Comparison of ENCODE assay signal across 23 mouse cellular contexts in genomic region chr5:121041791-121042190, GRCm38 (mm10). TPM values are rescaled to one million over a fixed set of nuclear protein-coding genes. Genes with fewer than 3 reads are reported as not detected.
"Had no signal": no experiment of that assay in that cellular context is flagged by ENCODE, and none has a peak within 500 bp of the region (broad histone marks: within the 10 kb centered on the region; RNA-seq: fewer than 3 reads in every experiment).

No protein-coding gene starts in this region.

- H3K4me2 ChIP-seq: kidney, embryonic 15.5 days; liver, embryonic 13.5 days; midbrain, embryonic 11.5 days; midbrain, embryonic 15.5 days; neural tube, embryonic 12.5 days; stomach, embryonic 15.5 days had no signal

- H3K27me3 ChIP-seq: liver, embryonic 13.5 days; midbrain, embryonic 15.5 days; neural tube, embryonic 12.5 days; stomach, embryonic 15.5 days had no signal

- H3K9ac ChIP-seq: kidney, embryonic 15.5 days; liver, embryonic 13.5 days; midbrain, embryonic 15.5 days; neural tube, embryonic 12.5 days; stomach, embryonic 15.5 days had no signal

- ATAC-seq: midbrain, embryonic 15.5 days had no signal

- H3K9me3 ChIP-seq: kidney, embryonic 15.5 days; liver, embryonic 13.5 days; midbrain, embryonic 15.5 days; neural tube, embryonic 12.5 days; stomach, embryonic 15.5 days had no signal

- H3K36me3 ChIP-seq: kidney, embryonic 15.5 days; liver, embryonic 13.5 days; midbrain, embryonic 15.5 days; neural tube, embryonic 12.5 days; stomach, embryonic 15.5 days had no signal

- H3K27ac ChIP-seq: kidney, embryonic 15.5 days; left cerebral cortex, adult 2 months; liver, embryonic 13.5 days; midbrain, embryonic 15.5 days; neural tube, embryonic 12.5 days; stomach, embryonic 15.5 days had no signal

- DNase-seq: kidney, postnatal 10 days; kidney, postnatal 36 days; layer of hippocampus, postnatal 36 days; liver, embryonic 13.5 days; lung, adult 2 months; lung, postnatal 14 days; lung, postnatal 4 days; retina, postnatal 1 day; right cerebral cortex, postnatal 25 days; spleen, adult 18-20 months; thymus, postnatal 25 days had no signal

- H3K4me3 ChIP-seq: kidney, embryonic 15.5 days; left cerebral cortex, adult 2 months; liver, embryonic 13.5 days; midbrain, embryonic 15.5 days; neural tube, embryonic 12.5 days; stomach, embryonic 15.5 days had no signal

- H3K4me1 ChIP-seq: kidney, embryonic 15.5 days; liver, embryonic 13.5 days; midbrain, embryonic 15.5 days; neural tube, embryonic 12.5 days; stomach, embryonic 15.5 days had no signal

RNA-seq across cellular contexts. Expression of gene Rph3a, which starts 31.9 kb away (rescaled TPM):
- total RNA-seq: liver, adult 2 months; megakaryocyte progenitor cell, adult 5-6 weeks; megakaryocyte-erythroid progenitor cell, adult 5-6 weeks; neutrophil, adult 5-6 weeks had no signal
- polyA plus RNA-seq: limb, embryonic 11.5 days; liver, adult 2 months; liver, embryonic 16.5 days; lung, adult 2 months had no signal
